Mouse (Mus musculus): Measurements from ENCODE around the gene Pld1. TPM values are rescaled to one million over a fixed set of nuclear protein-coding genes. Genes with fewer than 3 reads are reported as not detected.

The Pld1 gene
- polyA plus RNA-seq, 1 experiment from 2014 or later: 2.6 TPM

GRCm38 (mm10) chr3:27949175-27949872, 10.8 kb downstream of the Pld1 start:
- no peak overlapping the region for H3K27ac ChIP-seq
- no peaks in the 10 kb centered on the region for H3K4me1 ChIP-seq
- no peaks in the 10 kb centered on the region for H3K9me3 ChIP-seq (replicated peaks)
- H3K36me3 ChIP-seq: no peaks in the 10 kb centered on the region
- H3K4me2 ChIP-seq: no peak overlapping the region
- ATAC-seq: no peak
- H3K9ac ChIP-seq: no peak overlapping the region
- 72% methylated on average over 5 of the region's 5 CpGs for WGBS (ENCODE audit: insufficient replicate concordance)
- no peaks in the 10 kb centered on the region for H3K27me3 ChIP-seq (replicated peaks)
- H3K4me3 ChIP-seq: no peak overlapping the region

GRCm38 (mm10) chr3:27949873-27950250, 11.4 kb downstream of the Pld1 start:
- H3K36me3 ChIP-seq: no peaks in the 10 kb centered on the region
- no peaks in the 10 kb centered on the region for H3K9me3 ChIP-seq (replicated peaks)
- no peaks in the 10 kb centered on the region for H3K27me3 ChIP-seq (replicated peaks)
- H3K4me1 ChIP-seq: no peaks in the 10 kb centered on the region
- no peak for ATAC-seq
- H3K9ac ChIP-seq: no peak overlapping the region
- H3K27ac ChIP-seq: no peak overlapping the region
- WGBS (ENCODE audit: insufficient replicate concordance): 54% methylated on average over 6 of the region's 6 CpGs
- H3K4me3 ChIP-seq: no peak overlapping the region
- no peak overlapping the region for H3K4me2 ChIP-seq

GRCm38 (mm10) chr3:27950726-27951125, 12.2 kb downstream of the Pld1 start:
- Histone ChIP-seq H3K4me1 (no peaks in the 10 kb centered on the region), H3K4me3 (no peak overlapping the region), H3K4me2 (no peak overlapping the region), H3K9me3 (replicated peaks) (no peaks in the 10 kb centered on the region), H3K36me3 (no peaks in the 10 kb centered on the region), H3K9ac (no peak overlapping the region), H3K27ac (no peak overlapping the region), H3K27me3 (replicated peaks) (no peaks in the 10 kb centered on the region)
- ATAC-seq: no peak
- 76% methylated on average over 2 of the region's 2 CpGs for WGBS (ENCODE audit: insufficient replicate concordance)

- 73% methylated on average over 4 of the region's 4 CpGs for WGBS (ENCODE audit: insufficient replicate concordance)
- Histone ChIP-seq H3K27ac (no peak overlapping the region), H3K9me3 (replicated peaks) (no peaks in the 10 kb centered on the region), H3K4me3 (no peak overlapping the region), H3K9ac (no peak overlapping the region), H3K36me3 (no peaks in the 10 kb centered on the region), H3K27me3 (replicated peaks) (no peaks in the 10 kb centered on the region), H3K4me1 (no peaks in the 10 kb centered on the region), H3K4me2 (no peak overlapping the region)
- no peak for ATAC-seq
Measured at GRCm38 (mm10) chr3:27951721-27952120, 13.2 kb downstream of the Pld1 start.

GRCm38 (mm10) chr3:27956006-27956405, 17.5 kb downstream of the Pld1 start:
- Histone ChIP-seq H3K9ac (no peak overlapping the region), H3K27ac (no peak overlapping the region), H3K4me1 (no peaks in the 10 kb centered on the region), H3K4me2 (no peak overlapping the region), H3K27me3 (replicated peaks) (no peaks in the 10 kb centered on the region), H3K4me3 (no peak overlapping the region), H3K9me3 (replicated peaks) (no peaks in the 10 kb centered on the region), H3K36me3 (no peaks in the 10 kb centered on the region)
- 75% methylated on average over 1 of the region's 1 CpGs for WGBS (ENCODE audit: insufficient replicate concordance)
- ATAC-seq: no peak

- no peaks in the 10 kb centered on the region for H3K9me3 ChIP-seq (replicated peaks)
- ATAC-seq: no peak
- H3K4me3 ChIP-seq: no peak overlapping the region
- H3K4me1 ChIP-seq: no peaks in the 10 kb centered on the region
- no peak overlapping the region for H3K9ac ChIP-seq
- H3K4me2 ChIP-seq: no peak overlapping the region
- H3K36me3 ChIP-seq: no peaks in the 10 kb centered on the region
- H3K27me3 ChIP-seq (replicated peaks): no peaks in the 10 kb centered on the region
- WGBS (ENCODE audit: insufficient replicate concordance): 74% methylated on average over 6 of the region's 6 CpGs
- H3K27ac ChIP-seq: no peak overlapping the region
Measured at GRCm38 (mm10) chr3:27959221-27959620, 20.7 kb downstream of the Pld1 start.

- H3K36me3 ChIP-seq: no peaks in the 10 kb centered on the region
- no peak overlapping the region for H3K27ac ChIP-seq
- H3K27me3 ChIP-seq (replicated peaks): no peaks in the 10 kb centered on the region
- no peaks in the 10 kb centered on the region for H3K4me1 ChIP-seq
- H3K4me3 ChIP-seq: no peak overlapping the region
- H3K4me2 ChIP-seq: no peak overlapping the region
- H3K9me3 ChIP-seq (replicated peaks): no peaks in the 10 kb centered on the region
- no peak for ATAC-seq
- WGBS (ENCODE audit: insufficient replicate concordance): 64% methylated on average over 3 of the region's 3 CpGs
- no peak overlapping the region for H3K9ac ChIP-seq
Measured at GRCm38 (mm10) chr3:27961162-27961561, 22.7 kb downstream of the Pld1 start.

GRCm38 (mm10) chr3:27963795-27964201, 25.3 kb downstream of the Pld1 start:
- no peaks in the 10 kb centered on the region for H3K27me3 ChIP-seq (replicated peaks)
- H3K4me3 ChIP-seq: no peak overlapping the region
- no peak overlapping the region for H3K9ac ChIP-seq
- no peak overlapping the region for H3K27ac ChIP-seq
- ATAC-seq: no peak
- no peaks in the 10 kb centered on the region for H3K9me3 ChIP-seq (replicated peaks)
- H3K36me3 ChIP-seq: no peaks in the 10 kb centered on the region
- WGBS (ENCODE audit: insufficient replicate concordance): 47% methylated on average over 6 of the region's 6 CpGs
- no peaks in the 10 kb centered on the region for H3K4me1 ChIP-seq
- no peak overlapping the region for H3K4me2 ChIP-seq

- 75% methylated on average over 8 of the region's 8 CpGs for WGBS (ENCODE audit: insufficient replicate concordance)
Measured at GRCm38 (mm10) chr3:27968671-27969070, 30.2 kb downstream of the Pld1 start.

GRCm38 (mm10) chr3:27973936-27974335, 35.4 kb downstream of the Pld1 start:
- WGBS (ENCODE audit: insufficient replicate concordance): 71% methylated on average over 7 of the region's 7 CpGs
- H3K9me3 ChIP-seq (replicated peaks): no peaks in the 10 kb centered on the region
- ATAC-seq: no peak
- H3K27ac ChIP-seq: no peak overlapping the region
- no peaks in the 10 kb centered on the region for H3K4me1 ChIP-seq
- no peak overlapping the region for H3K9ac ChIP-seq
- no peak overlapping the region for H3K4me3 ChIP-seq
- no peaks in the 10 kb centered on the region for H3K27me3 ChIP-seq (replicated peaks)
- H3K36me3 ChIP-seq: no peaks in the 10 kb centered on the region
- no peak overlapping the region for H3K4me2 ChIP-seq

More at GRCm38 (mm10) chr3:27968671-27969070, 30.2 kb downstream of the Pld1 start:
- no peaks in the 10 kb centered on the region for H3K27me3 ChIP-seq (replicated peaks)
- no peak overlapping the region for H3K9ac ChIP-seq
- no peaks in the 10 kb centered on the region for H3K36me3 ChIP-seq
- no peak overlapping the region for H3K4me2 ChIP-seq
- ATAC-seq: no peak
- no peaks in the 10 kb centered on the region for H3K9me3 ChIP-seq (replicated peaks)
- H3K4me1 ChIP-seq: no peaks in the 10 kb centered on the region
- no peak overlapping the region for H3K4me3 ChIP-seq
- H3K27ac ChIP-seq: no peak overlapping the region

GRCm38 (mm10) chr3:27974981-27975380, 36.5 kb downstream of the Pld1 start:
- H3K4me2 ChIP-seq: no peak overlapping the region
- no peaks in the 10 kb centered on the region for H3K27me3 ChIP-seq (replicated peaks)
- no peak for ATAC-seq
- WGBS (ENCODE audit: insufficient replicate concordance): 83% methylated on average over 3 of the region's 3 CpGs
- H3K36me3 ChIP-seq: no peaks in the 10 kb centered on the region
- no peak overlapping the region for H3K27ac ChIP-seq
- H3K4me1 ChIP-seq: no peaks in the 10 kb centered on the region
- H3K9ac ChIP-seq: no peak overlapping the region
- H3K4me3 ChIP-seq: no peak overlapping the region
- no peaks in the 10 kb centered on the region for H3K9me3 ChIP-seq (replicated peaks)

- ATAC-seq: no peak
- H3K4me1 ChIP-seq: no peaks in the 10 kb centered on the region
- H3K9me3 ChIP-seq (replicated peaks): no peaks in the 10 kb centered on the region
- H3K36me3 ChIP-seq: no peaks in the 10 kb centered on the region
- no peak overlapping the region for H3K4me3 ChIP-seq
- no peaks in the 10 kb centered on the region for H3K27me3 ChIP-seq (replicated peaks)
- WGBS (ENCODE audit: insufficient replicate concordance): 69% methylated on average over 10 of the region's 10 CpGs
- H3K4me2 ChIP-seq: no peak overlapping the region
- H3K27ac ChIP-seq: no peak overlapping the region
- no peak overlapping the region for H3K9ac ChIP-seq
Measured at GRCm38 (mm10) chr3:27976931-27977544, 38.5 kb downstream of the Pld1 start.
